ENCODE assay signal across 20 mouse cellular contexts in genomic region chr13:102173382-102174234, GRCm38 (mm10).
DNase-seq lines count a peak whose midpoint lies in the region; ATAC-seq and TF ChIP-seq lines count a peak whose summit lies in the region.
"Had no signal": no experiment of that assay in that cellular context is flagged by ENCODE, and none has a peak within 500 bp of the region (broad histone marks: within the 10 kb centered on the region; RNA-seq: fewer than 3 reads in every experiment).

No protein-coding gene starts in this region.

- 70% methylated on average over 9 of the region's 9 CpGs for WGBS in lung, embryonic 14.5 days
- 55% methylated on average over 9 of the region's 9 CpGs for WGBS in forebrain, embryonic 16.5 days

- H3K9ac ChIP-seq in lung, embryonic 14.5 days = no peak overlapping the region
- H3K9ac ChIP-seq in ES-E14 (ENCODE audit: insufficient read depth, low read depth, low read length, poor library complexity, severe bottlenecking) = no peak overlapping the region
- H3K9ac ChIP-seq in forebrain, embryonic 16.5 days (replicated peaks; ENCODE audit: low read depth, low read length) = no peak overlapping the region
- H3K9ac ChIP-seq: heart, embryonic 15.5 days; limb, embryonic 15.5 days; liver, embryonic 15.5 days had no signal

- H3K4me3 ChIP-seq in lung, embryonic 14.5 days (ENCODE audit: low read depth, low read length) = no peak overlapping the region
- H3K4me3 ChIP-seq in ES-E14 (ENCODE audit: insufficient read depth in 1 of 2, low read depth in 1 of 2, low read length in 2 of 2, poor library complexity in 1 of 2, severe bottlenecking in 1 of 2) = no peak overlapping the region
- H3K4me3 ChIP-seq in forebrain, embryonic 16.5 days (replicated peaks; ENCODE audit: low read length) = no peak overlapping the region
- H3K4me3 ChIP-seq: heart, embryonic 15.5 days; limb, embryonic 15.5 days; liver, embryonic 15.5 days; myocyte had no signal

- H3K27ac ChIP-seq in lung, embryonic 14.5 days (ENCODE audit: low read depth) = no peak overlapping the region
- no peak overlapping the region for H3K27ac ChIP-seq in ES-E14 (ENCODE audit: insufficient read depth, low read depth, low read length, poor library complexity, severe bottlenecking)
- peak overlapping the region; percentile 52; the same call in 1 of the 2 replicates for H3K27ac ChIP-seq in forebrain, embryonic 16.5 days (ENCODE audit: low read length)
- H3K27ac ChIP-seq: heart, embryonic 15.5 days; limb, embryonic 15.5 days; liver, embryonic 15.5 days; stomach, postnatal 0 days had no signal

- no peak for ATAC-seq in lung, embryonic 14.5 days (ENCODE audit: insufficient read depth)
- ATAC-seq in forebrain, embryonic 16.5 days = peak; percentile 97
- ATAC-seq in erythroid progenitor cell, adult 5-6 weeks (replicated peaks; ENCODE audit: low FRiP score, poor library complexity, severe bottlenecking) = no peak
- ATAC-seq: intestine, postnatal 0 days had no signal

- no peaks in the 10 kb centered on the region for H3K9me3 ChIP-seq in lung, embryonic 14.5 days (ENCODE audit: low read depth, low read length)
- H3K9me3 ChIP-seq in ES-E14 (ENCODE audit: control insufficient read depth, insufficient read depth, low read depth, low read length) = no peaks in the 10 kb centered on the region
- no peaks in the 10 kb centered on the region for H3K9me3 ChIP-seq in forebrain, embryonic 16.5 days (ENCODE audit: control insufficient read depth, low read length)
- H3K9me3 ChIP-seq: G1E; heart, embryonic 15.5 days; limb, embryonic 15.5 days; liver, embryonic 15.5 days had no signal

- in situ Hi-C loops in ES-E14 (cut with MboI; ENCODE audit: low sequenced_read_pairs in 2 of 2, unreplicated experiment in 2 of 2) = no loop called here

- TF ChIP-seq CTCF in lung, embryonic 14.5 days (IDR thresholded peaks at IDR 0.05; ENCODE audit: low read depth) = no peak

- peak; percentile 12 for DNase-seq in lung, embryonic 14.5 days
- no peak for DNase-seq in lung, postnatal 25 days (ENCODE audit: low spot score)
- DNase-seq in ES-E14 (ENCODE audit: low read depth, low spot score) (no peak), NIH3T3 (ENCODE audit: low read depth) (peak; percentile 9)
- DNase-seq in kidney, adult 8-10 months = no peak
- no peak for DNase-seq in heart, adult 11 months
- DNase-seq: cerebellum, adult 9-11 months; gastrocnemius, postnatal 14 days; layer of hippocampus, postnatal 36 days; lung, postnatal 36 days; right cerebral cortex, adult 18-20 months had no signal

- H3K27me3 ChIP-seq in lung, embryonic 14.5 days (ENCODE audit: insufficient read depth, low read length) = no peaks in the 10 kb centered on the region
- H3K27me3 ChIP-seq in forebrain, embryonic 16.5 days (replicated peaks; ENCODE audit: control insufficient read depth, insufficient read depth, low read length) = no peaks in the 10 kb centered on the region
- H3K27me3 ChIP-seq: heart, embryonic 15.5 days; limb, embryonic 15.5 days; liver, embryonic 15.5 days had no signal

- no peak overlapping the region for H3K4me2 ChIP-seq in lung, embryonic 14.5 days
- H3K4me2 ChIP-seq in forebrain, embryonic 16.5 days (ENCODE audit: low read length) = no peak overlapping the region
- H3K4me2 ChIP-seq: heart, embryonic 15.5 days; limb, embryonic 15.5 days; liver, embryonic 15.5 days had no signal

- peaks cover 5% of the 10 kb centered on the region; the same call in 1 of the 2 replicates for H3K4me1 ChIP-seq in lung, embryonic 14.5 days (ENCODE audit: insufficient read depth)
- no peaks in the 10 kb centered on the region for H3K4me1 ChIP-seq in ES-E14 (ENCODE audit: control insufficient read depth in 2 of 2, insufficient read depth in 2 of 2, low read length in 2 of 2, poor library complexity in 1 of 2)
- H3K4me1 ChIP-seq in forebrain, embryonic 16.5 days (replicated peaks; ENCODE audit: control insufficient read depth, insufficient read depth, low read length) = peaks cover 8% of the 10 kb centered on the region
- H3K4me1 ChIP-seq: heart, embryonic 15.5 days; limb, embryonic 15.5 days; liver, embryonic 15.5 days had no signal

- no peaks in the 10 kb centered on the region for H3K36me3 ChIP-seq in lung, embryonic 14.5 days (ENCODE audit: insufficient read depth)
- H3K36me3 ChIP-seq in ES-E14 (ENCODE audit: control insufficient read depth, insufficient read depth, low read length, poor library complexity, severe bottlenecking) = no peaks in the 10 kb centered on the region
- no peaks in the 10 kb centered on the region for H3K36me3 ChIP-seq in forebrain, embryonic 16.5 days (ENCODE audit: control insufficient read depth, insufficient read depth)
- H3K36me3 ChIP-seq: G1E; heart, embryonic 15.5 days; limb, embryonic 15.5 days; liver, embryonic 15.5 days had no signal

TF ChIP-seq in ES-E14, 5 proteins besides CTCF, POLR2A, EP300 and RAD21:
- no peak for TF ChIP-seq HCFC1 (IDR thresholded peaks at IDR 0.05; ENCODE audit: borderline replicate concordance, insufficient read depth, low read length)
- TF ChIP-seq ZNF384 (IDR thresholded peaks at IDR 0.05; ENCODE audit: low read depth, low read length) = no peak
- TF ChIP-seq MAFK (IDR thresholded peaks at IDR 0.05; ENCODE audit: insufficient read depth, low read depth, low read length) = peak; percentile 40; the same call in 1 of the 2 replicates
- TF ChIP-seq ZC3H11A (IDR thresholded peaks at IDR 0.05; ENCODE audit: borderline replicate concordance, low read depth, low read length) = no peak

Comparison
In these comparisons a context has a peak if more than half of its experiments do, and no peak if none do; other contexts are left out.
1. DNase-seq: peak in lung, embryonic 14.5 days (single experiment) and NIH3T3 (single experiment); none in lung, postnatal 25 days (single experiment), ES-E14 (single experiment), kidney, adult 8-10 months (0 of 2) and heart, adult 11 months (single experiment).